Mouse (Mus musculus): Measurements from ENCODE around the gene Ccdc61. TPM values are rescaled to one million over a fixed set of nuclear protein-coding genes. Genes with fewer than 3 reads are reported as not detected.

Gene Ccdc61
- polyA plus RNA-seq, 1 experiment, result 13.0 TPM

- Histone ChIP-seq H3K27me3 (ENCODE audit: control insufficient read depth, insufficient read depth, low read length) (no peaks in the 10 kb centered on the region; the same call in 1 of the 2 replicates), H3K4me3 (ENCODE audit: extremely low read depth, insufficient read depth, insufficient read length) (no peak overlapping the region), H3K4me1 (ENCODE audit: control insufficient read depth, insufficient read depth, insufficient read length) (no peaks in the 10 kb centered on the region; the same call in 1 of the 2 replicates), H3K27ac (ENCODE audit: insufficient read depth, low read length) (no peak overlapping the region), H3K36me3 (ENCODE audit: control insufficient read depth, insufficient read depth, low read length) (no peaks in the 10 kb centered on the region)
- WGBS, result 42% methylated on average over 12 of the region's 12 CpGs
- no peak for TF ChIP-seq POLR2A (IDR thresholded peaks at IDR 0.05; ENCODE audit: low read depth, low read length)
- no peak for TF ChIP-seq CTCF (IDR thresholded peaks at IDR 0.05; ENCODE audit: extremely low read depth, insufficient read depth, insufficient read length, insufficient replicate concordance)
- DNase-seq (ENCODE audit: low read depth in 1 of 2, low spot score in 2 of 2), result no peak
Measured at GRCm38 (mm10) chr7:18949781-18950522, 39.7 kb upstream of the Ccdc61 start.

DNA sequence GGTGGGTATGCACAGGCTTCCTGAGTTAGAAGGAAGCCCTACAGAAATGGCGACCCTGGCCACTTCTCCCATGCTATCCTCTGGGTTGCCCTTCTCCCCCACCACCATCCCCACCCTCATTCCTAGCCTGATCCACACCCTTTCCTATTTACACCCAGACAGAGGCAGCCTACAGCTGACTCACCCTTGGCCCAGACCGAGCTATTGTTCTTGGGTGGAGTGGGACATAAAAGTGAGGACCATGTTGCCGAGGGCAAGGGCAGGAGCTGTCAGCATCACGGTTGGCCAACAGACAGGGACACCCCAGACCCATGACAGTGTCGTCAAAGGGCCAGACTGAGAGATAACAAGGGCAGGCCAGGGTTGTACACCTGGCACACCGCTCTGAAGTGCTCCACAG, 37.9 kb upstream of the Ccdc61 start:
- Histone ChIP-seq H3K4me1 (ENCODE audit: control insufficient read depth, insufficient read depth, insufficient read length) (no peaks in the 10 kb centered on the region; the same call in 1 of the 2 replicates), H3K36me3 (ENCODE audit: control insufficient read depth, insufficient read depth, low read length) (no peaks in the 10 kb centered on the region), H3K27me3 (ENCODE audit: control insufficient read depth, insufficient read depth, low read length) (no peaks in the 10 kb centered on the region; the same call in 1 of the 2 replicates), H3K27ac (ENCODE audit: insufficient read depth, low read length) (no peak overlapping the region; the same call in 1 of the 2 replicates), H3K4me3 (ENCODE audit: extremely low read depth, insufficient read depth, insufficient read length) (no peak overlapping the region)
- TF ChIP-seq CTCF (IDR thresholded peaks at IDR 0.05; ENCODE audit: extremely low read depth, insufficient read depth, insufficient read length, insufficient replicate concordance) (no peak), POLR2A (IDR thresholded peaks at IDR 0.05; ENCODE audit: low read depth, low read length) (no peak)
- no peak for DNase-seq (ENCODE audit: low read depth in 1 of 2, low spot score in 2 of 2)
- 55% methylated on average over 6 of the region's 6 CpGs for WGBS

DNA sequence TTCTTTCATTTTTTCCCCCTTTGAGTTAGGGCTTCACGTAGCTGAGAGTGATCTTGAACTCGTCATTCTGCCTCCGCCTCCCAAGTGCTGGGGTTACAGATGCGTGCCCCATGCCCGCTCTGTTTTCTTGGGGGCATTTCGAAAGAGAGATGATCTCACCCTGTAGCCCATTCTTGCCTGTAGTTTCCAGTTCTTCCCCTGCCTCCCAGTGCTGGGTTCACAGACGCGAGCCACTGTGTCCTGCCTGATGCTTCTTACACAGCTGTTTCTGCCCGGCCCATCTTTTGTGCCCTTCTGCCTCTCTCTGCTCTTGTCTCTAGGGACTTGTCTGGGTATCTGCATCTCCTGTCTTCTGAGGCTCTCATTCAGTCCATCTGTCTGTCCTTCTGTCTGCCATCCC, 32.6 kb upstream of the Ccdc61 start:
- 78% methylated on average over 9 of the region's 9 CpGs for WGBS
- Histone ChIP-seq H3K27me3 (ENCODE audit: control insufficient read depth, insufficient read depth, low read length) (no peaks in the 10 kb centered on the region), H3K36me3 (ENCODE audit: control insufficient read depth, insufficient read depth, low read length) (no peaks in the 10 kb centered on the region), H3K4me1 (ENCODE audit: control insufficient read depth, insufficient read depth, insufficient read length) (no peaks in the 10 kb centered on the region), H3K4me3 (ENCODE audit: extremely low read depth, insufficient read depth, insufficient read length) (no peak overlapping the region), H3K27ac (ENCODE audit: insufficient read depth, low read length) (no peak overlapping the region)
- no peak for DNase-seq (ENCODE audit: low read depth in 1 of 2, low spot score in 2 of 2)
- no peak for TF ChIP-seq CTCF (IDR thresholded peaks at IDR 0.05; ENCODE audit: extremely low read depth, insufficient read depth, insufficient read length, insufficient replicate concordance)
- TF ChIP-seq POLR2A (IDR thresholded peaks at IDR 0.05; ENCODE audit: low read depth, low read length), result no peak

GRCm38 (mm10) chr7:18942376-18942775, 32.2 kb upstream of the Ccdc61 start:
- 70% methylated on average over 1 of the region's 1 CpGs for WGBS
- H3K27ac ChIP-seq (ENCODE audit: insufficient read depth, low read length), result no peak overlapping the region
- H3K36me3 ChIP-seq (ENCODE audit: control insufficient read depth, insufficient read depth, low read length), result no peaks in the 10 kb centered on the region
- DNase-seq (ENCODE audit: low read depth in 1 of 2, low spot score in 2 of 2), result no peak
- H3K27me3 ChIP-seq (ENCODE audit: control insufficient read depth, insufficient read depth, low read length), result no peaks in the 10 kb centered on the region
- no peak overlapping the region for H3K4me3 ChIP-seq (ENCODE audit: extremely low read depth, insufficient read depth, insufficient read length)
- no peak for TF ChIP-seq POLR2A (IDR thresholded peaks at IDR 0.05; ENCODE audit: low read depth, low read length)
- TF ChIP-seq CTCF (IDR thresholded peaks at IDR 0.05; ENCODE audit: extremely low read depth, insufficient read depth, insufficient read length, insufficient replicate concordance), result no peak
- H3K4me1 ChIP-seq (ENCODE audit: control insufficient read depth, insufficient read depth, insufficient read length), result no peaks in the 10 kb centered on the region

DNA sequence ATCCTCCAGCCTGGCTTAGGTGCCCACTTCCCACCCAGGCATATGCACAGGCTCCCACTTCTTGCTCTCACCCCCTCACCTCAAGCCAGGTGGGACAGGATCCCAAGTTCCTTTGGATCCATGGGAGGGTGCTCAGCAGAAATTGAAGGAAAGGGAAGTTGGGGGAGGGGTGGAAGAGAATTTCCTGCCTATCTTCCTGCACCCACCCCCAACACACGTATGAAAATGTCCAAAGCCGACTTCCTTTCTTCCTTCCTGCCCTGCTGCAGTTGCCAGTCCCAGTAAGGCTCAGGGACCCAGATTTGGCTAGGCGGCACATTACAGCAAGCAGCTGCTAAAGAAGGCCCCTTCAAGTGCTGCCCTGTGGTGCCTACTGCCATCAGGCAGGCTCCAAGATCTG, 17.5 kb upstream of the Ccdc61 start:
- no peaks in the 10 kb centered on the region for H3K36me3 ChIP-seq (ENCODE audit: control insufficient read depth, insufficient read depth, low read length)
- peaks cover 2% of the 10 kb centered on the region; the same call in 1 of the 2 replicates for H3K4me1 ChIP-seq (ENCODE audit: control insufficient read depth, insufficient read depth, insufficient read length)
- H3K4me3 ChIP-seq (ENCODE audit: extremely low read depth, insufficient read depth, insufficient read length), result no peak overlapping the region
- 5% methylated on average over 3 of the region's 3 CpGs for WGBS
- TF ChIP-seq CTCF (IDR thresholded peaks at IDR 0.05; ENCODE audit: extremely low read depth, insufficient read depth, insufficient read length, insufficient replicate concordance), result no peak
- no peak for TF ChIP-seq POLR2A (IDR thresholded peaks at IDR 0.05; ENCODE audit: low read depth, low read length)
- peaks cover 17% of the 10 kb centered on the region for H3K27me3 ChIP-seq (ENCODE audit: control insufficient read depth, insufficient read depth, low read length)
- no peak for DNase-seq (ENCODE audit: low read depth in 1 of 2, low spot score in 2 of 2)
- peak overlapping the region; percentile 27; the same call in 1 of the 2 replicates for H3K27ac ChIP-seq (ENCODE audit: insufficient read depth, low read length)

DNA sequence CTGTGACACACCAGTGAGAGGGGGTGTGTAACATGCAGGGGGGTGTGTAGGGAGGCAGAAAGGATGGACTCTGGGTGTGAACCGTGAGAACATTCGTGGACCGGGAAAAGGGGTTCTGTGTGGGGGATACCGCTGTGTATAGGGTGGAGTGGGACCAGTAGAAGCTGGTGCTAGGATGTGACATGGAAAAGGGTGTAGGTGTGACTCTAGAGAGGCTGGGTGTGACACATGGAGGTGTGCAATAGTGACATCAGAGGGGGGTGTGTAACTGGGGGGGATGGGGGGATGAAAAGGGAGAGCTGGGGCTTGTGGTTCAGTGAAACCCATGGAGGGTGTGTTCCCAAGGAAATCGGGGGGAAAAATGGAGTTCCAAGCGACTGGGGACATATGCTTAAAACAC, 16.7 kb upstream of the Ccdc61 start:
- DNase-seq (ENCODE audit: low read depth in 1 of 2, low spot score in 2 of 2), result no peak
- Histone ChIP-seq H3K4me3 (ENCODE audit: extremely low read depth, insufficient read depth, insufficient read length) (no peak overlapping the region), H3K4me1 (ENCODE audit: control insufficient read depth, insufficient read depth, insufficient read length) (peaks cover 2% of the 10 kb centered on the region; the same call in 1 of the 2 replicates), H3K27me3 (ENCODE audit: control insufficient read depth, insufficient read depth, low read length) (peaks cover 17% of the 10 kb centered on the region), H3K36me3 (ENCODE audit: control insufficient read depth, insufficient read depth, low read length) (no peaks in the 10 kb centered on the region), H3K27ac (ENCODE audit: insufficient read depth, low read length) (no peak overlapping the region)
- TF ChIP-seq CTCF (IDR thresholded peaks at IDR 0.05; ENCODE audit: extremely low read depth, insufficient read depth, insufficient read length, insufficient replicate concordance) (no peak), POLR2A (IDR thresholded peaks at IDR 0.05; ENCODE audit: low read depth, low read length) (no peak)
- 50% methylated on average over 6 of the region's 6 CpGs for WGBS
